Mouse (Mus musculus) kidney, embryonic 15.5 days (tissue): Measurements from ENCODE around the gene Cdk2ap2. TPM values are rescaled to one million over a fixed set of nuclear protein-coding genes. Genes with fewer than 3 reads are reported as not detected.
"Not testable (repeated sequence)": the region's sequence is repeated elsewhere in the genome, so short reads cannot be mapped to it uniquely, and the experiment has no call there.

Source experiments
- ATAC-seq: fragments of 200-750 bp; cut with Nextera tagmentation; replicated peaks from 2 replicates; pipeline ENCODE4 v1.8.0; 2017; ENCODE audit warnings: moderate TSS enrichment; ENCODE audit not compliant: low FRiP score
- H3K27ac ChIP-seq: fragments of 300-500 bp; sonication (generic); 2 replicates; pipeline ENCODE4 v1.5.1; 2015; ENCODE audit warnings: mild to moderate bottlenecking, inconsistent platforms
- H3K27me3 ChIP-seq: fragments of 300-500 bp; sonication (generic); 2 replicates; pipeline ENCODE4 v1.6.1; 2015; ENCODE audit warnings: inconsistent platforms
- H3K36me3 ChIP-seq: fragments of 300-500 bp; sonication (generic); 2 replicates; pipeline ENCODE4 v1.6.1; 2015; ENCODE audit warnings: inconsistent platforms
- H3K4me1 ChIP-seq: fragments of 300-500 bp; sonication (generic); 2 replicates; pipeline ENCODE4 v1.6.1; 2015; ENCODE audit warnings: inconsistent platforms
- H3K4me2 ChIP-seq: fragments of 300-500 bp; sonication (generic); 2 replicates; pipeline ENCODE4 v1.6.1; 2015; ENCODE audit warnings: moderate library complexity, mild to moderate bottlenecking, inconsistent platforms
- H3K4me3 ChIP-seq: fragments of 300-500 bp; sonication (generic); replicated peaks from 2 replicates; pipeline ENCODE4 v1.5.1; 2015; ENCODE audit warnings: mild to moderate bottlenecking, inconsistent platforms
- H3K9ac ChIP-seq: fragments of 300-500 bp; sonication (generic); 2 replicates; pipeline ENCODE4 v1.6.1; 2015; ENCODE audit warnings: mild to moderate bottlenecking, inconsistent platforms
- H3K9me3 ChIP-seq: fragments of 300-500 bp; sonication (generic); replicated peaks from 2 replicates; pipeline ENCODE4 v1.6.1; 2016; ENCODE audit warnings: inconsistent platforms
- WGBS: fragments of 180-500 bp; shearing (Covaris S2); methylation state at CpG from one replicate; pipeline ENCODE4 v1.1.7; 2015; ENCODE audit warnings: mixed read lengths; 5-methylcytosine and 5-hydroxymethylcytosine counted together
- polyA plus RNA-seq: library from polyadenylated mRNA; unstranded; fragments of >200 nt; fragmentation: Nextera tagmentation; extraction: Ambion mirVana; gene quantifications from 2 replicates; pipeline ENCODE4 v1.2.1, GENCODE M21; 2015

The Cdk2ap2 gene
- polyA plus RNA-seq, 1 experiment from 2014 or later: 117 TPM

GRCm38 (mm10) chr19:4057962-4058361 lies 39.0 kb upstream of the Cdk2ap2 start:
- no peak overlapping the region for H3K4me2 ChIP-seq
- H3K4me3 ChIP-seq: no peak overlapping the region
- H3K27ac ChIP-seq: no peak overlapping the region
- no peak overlapping the region for H3K9ac ChIP-seq
- no peaks in the 10 kb centered on the region for H3K36me3 ChIP-seq
- H3K4me1 ChIP-seq: no peaks in the 10 kb centered on the region
- no peaks in the 10 kb centered on the region for H3K9me3 ChIP-seq
- WGBS: 95% methylated on average over 7 of the region's 7 CpGs
- no peak for ATAC-seq
- no peaks in the 10 kb centered on the region for H3K27me3 ChIP-seq

DNA sequence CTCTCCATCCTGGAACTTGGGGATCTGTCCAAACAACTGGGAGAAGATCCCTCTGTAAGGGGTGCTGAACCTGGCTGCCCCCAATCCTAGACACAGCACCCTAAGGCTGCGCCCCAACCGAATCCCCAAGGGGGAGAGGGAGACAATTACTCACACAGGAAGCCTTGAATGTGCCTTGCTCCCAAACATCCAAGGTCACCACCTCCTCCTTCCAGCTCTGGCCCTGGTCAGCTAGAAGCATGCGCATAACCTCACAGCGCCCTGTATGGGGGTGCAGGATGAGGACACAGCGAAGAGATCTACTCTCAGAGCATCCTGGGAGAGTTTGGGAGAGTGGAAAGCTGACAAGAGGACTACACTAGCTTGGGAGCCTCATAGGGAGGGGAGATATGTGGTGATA lies 38.4 kb upstream of the Cdk2ap2 start:
- Histone ChIP-seq H3K4me2 (no peak overlapping the region), H3K27me3 (no peaks in the 10 kb centered on the region), H3K4me1 (no peaks in the 10 kb centered on the region), H3K4me3 (no peak overlapping the region), H3K9ac (no peak overlapping the region), H3K27ac (no peak overlapping the region), H3K36me3 (no peaks in the 10 kb centered on the region), H3K9me3 (no peaks in the 10 kb centered on the region)
- 95% methylated on average over 5 of the region's 5 CpGs for WGBS
- no peak for ATAC-seq

DNA sequence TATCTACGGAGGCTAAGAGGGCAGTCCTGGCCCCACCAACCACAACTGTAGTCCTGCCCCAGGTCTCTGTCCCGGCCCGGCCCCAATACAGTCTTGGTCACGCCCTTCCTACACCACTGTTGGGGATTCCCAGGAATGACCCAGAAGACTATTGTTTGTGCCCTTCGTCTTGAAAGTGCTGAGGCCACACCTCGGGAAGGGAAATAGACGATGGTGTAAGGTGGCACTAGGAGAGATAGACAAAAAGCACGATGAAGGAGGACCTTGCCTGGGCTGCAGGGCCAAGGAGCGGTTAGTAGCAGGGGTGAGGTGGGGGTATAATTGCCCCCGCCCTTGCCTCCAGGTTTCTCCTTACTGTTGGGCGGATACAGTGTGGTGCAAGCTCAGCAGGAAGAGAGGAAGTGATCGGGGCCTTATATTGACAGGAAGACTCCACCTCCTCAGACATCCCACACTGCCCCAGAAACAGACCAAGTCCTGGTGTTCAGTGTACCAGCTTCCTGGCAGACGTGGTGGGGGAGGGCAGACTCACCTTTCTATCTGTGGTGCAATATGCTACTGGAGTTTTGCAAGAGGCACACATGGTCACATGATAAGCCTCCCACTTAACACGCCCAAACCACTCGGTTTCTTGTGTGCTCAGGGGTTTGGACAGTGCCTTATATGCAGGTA lies 37.8 kb upstream of the Cdk2ap2 start, which contains the start of gene Gstp3:
TSS of gene Gstp3 (minus strand) at position 501 of the 672 bp plus-strand sequence.
- Histone ChIP-seq H3K27me3 (no peaks in the 10 kb centered on the region), H3K36me3 (no peaks in the 10 kb centered on the region), H3K4me3 (no peak within 1 kb of the TSS), H3K27ac (no peak within 1 kb of the TSS), H3K4me1 (no peaks in the 10 kb centered on the region), H3K4me2 (no peak within 1 kb of the TSS), H3K9me3 (no peaks in the 10 kb centered on the region), H3K9ac (no peak within 1 kb of the TSS)
- ATAC-seq: 0 out of 2 replicates have a peak, but pooled peaks have one; percentile 33
- WGBS: 78% methylated on average over 15 of the region's 15 CpGs

DNA sequence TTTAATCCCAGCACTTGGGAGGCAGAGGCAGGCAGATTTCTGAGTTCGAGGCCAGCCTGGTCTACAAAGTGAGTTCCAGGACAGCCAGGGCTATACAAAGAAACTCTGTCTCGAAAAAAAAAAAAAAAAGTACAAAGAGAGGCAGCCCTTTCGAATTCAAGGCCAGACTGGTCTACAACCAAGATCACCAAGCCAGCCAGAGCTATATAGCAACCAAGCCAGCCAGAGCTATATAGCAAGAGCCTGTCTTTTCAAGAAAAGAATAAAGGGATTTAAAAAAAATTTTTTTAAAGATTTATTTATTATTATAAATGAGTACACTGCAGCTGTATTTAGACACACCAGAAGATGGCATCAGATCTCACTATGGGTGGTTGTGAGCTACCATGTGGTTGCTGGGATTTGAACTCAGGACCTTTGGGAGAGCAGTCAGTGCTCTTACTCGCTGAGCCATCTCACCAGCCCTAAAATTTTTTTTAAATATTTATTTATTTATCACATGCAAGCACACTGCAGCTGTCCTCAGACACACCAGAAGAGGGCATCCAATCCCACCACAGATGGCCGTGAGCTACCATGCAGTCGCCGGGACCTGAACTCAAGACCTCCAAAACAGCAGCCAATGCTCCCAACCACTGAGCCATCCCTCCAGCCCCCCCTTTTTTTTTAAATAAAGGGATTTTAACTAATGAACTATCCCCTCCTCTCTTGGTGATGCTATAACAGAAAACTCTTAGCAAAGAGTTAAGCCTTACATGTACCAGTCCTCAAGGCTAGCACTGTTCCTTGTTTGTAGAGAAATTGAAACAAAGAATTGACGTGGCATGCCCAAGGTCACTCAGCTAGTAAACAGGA lies 36.7 kb upstream of the Cdk2ap2 start:
- not testable (repeated sequence) for H3K27me3 ChIP-seq, H3K27ac ChIP-seq, H3K4me2 ChIP-seq, H3K4me3 ChIP-seq, H3K36me3 ChIP-seq, H3K9me3 ChIP-seq, H3K9ac ChIP-seq, ATAC-seq, H3K4me1 ChIP-seq
- WGBS: 89% methylated on average over 8 of the region's 8 CpGs

GRCm38 (mm10) chr19:4060899-4061465 lies 36.0 kb upstream of the Cdk2ap2 start:
- no peaks in the 10 kb centered on the region for H3K4me1 ChIP-seq
- H3K27ac ChIP-seq: no peak overlapping the region
- 87% methylated on average over 6 of the region's 6 CpGs for WGBS
- H3K4me3 ChIP-seq: no peak overlapping the region
- ATAC-seq: no peak
- H3K27me3 ChIP-seq: no peaks in the 10 kb centered on the region
- H3K36me3 ChIP-seq: no peaks in the 10 kb centered on the region
- no peak overlapping the region for H3K9ac ChIP-seq
- no peak overlapping the region for H3K4me2 ChIP-seq
- H3K9me3 ChIP-seq: no peaks in the 10 kb centered on the region

DNA sequence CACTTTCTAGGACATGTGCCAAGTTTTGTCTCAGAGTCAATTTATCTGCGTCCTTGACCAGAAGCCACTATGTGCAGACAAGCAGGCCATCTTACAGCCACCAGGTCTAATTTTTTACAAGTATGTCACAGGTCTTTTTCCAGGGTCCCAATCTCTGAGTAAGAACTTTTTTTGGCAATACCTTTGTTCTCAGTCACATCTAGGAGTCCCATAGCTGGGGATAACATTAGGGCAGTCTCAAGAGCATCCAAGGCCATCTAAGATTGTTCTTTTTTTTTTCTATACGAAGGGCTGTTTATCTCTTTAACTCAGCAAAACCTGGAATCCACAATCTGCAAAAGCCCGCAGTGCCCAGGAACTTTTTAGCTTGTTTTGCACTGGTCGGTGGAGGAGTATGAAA lies 33.6 kb upstream of the Cdk2ap2 start:
- H3K4me2 ChIP-seq, ATAC-seq, H3K9me3 ChIP-seq, H3K4me3 ChIP-seq, H3K27me3 ChIP-seq, H3K27ac ChIP-seq, H3K9ac ChIP-seq, H3K36me3 ChIP-seq, H3K4me1 ChIP-seq: not testable (repeated sequence)
- 54% methylated on average over 4 of the region's 4 CpGs for WGBS

DNA sequence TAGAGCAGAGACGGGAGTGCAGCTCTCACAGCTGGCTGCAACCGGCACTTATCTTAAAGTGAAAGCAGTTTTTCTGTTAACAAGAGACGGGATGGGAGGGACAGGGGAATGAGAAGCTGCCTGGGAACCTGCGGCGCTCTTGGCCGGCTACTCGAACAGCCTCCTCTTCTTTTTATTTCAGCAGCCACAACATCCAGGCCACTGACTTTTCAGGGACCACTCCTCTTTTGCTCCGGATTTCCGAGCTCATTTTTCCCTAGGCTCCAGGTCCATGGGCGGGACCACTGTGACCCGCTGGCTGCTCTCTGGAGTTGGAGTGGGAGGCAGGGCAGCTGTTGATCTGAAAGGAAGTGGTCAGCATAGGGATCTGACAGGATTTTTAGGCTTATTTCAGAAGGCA lies 32.5 kb upstream of the Cdk2ap2 start:
- not testable (repeated sequence) for H3K27me3 ChIP-seq, ATAC-seq, H3K27ac ChIP-seq, H3K4me1 ChIP-seq, H3K9ac ChIP-seq, H3K4me3 ChIP-seq, H3K36me3 ChIP-seq, H3K9me3 ChIP-seq
- WGBS: 23% methylated on average over 5 of the region's 11 CpGs
- H3K4me2 ChIP-seq: peak overlapping the region; percentile 28; the same call in 1 of the 2 replicates

- no peak overlapping the region for H3K4me2 ChIP-seq
- H3K27me3 ChIP-seq: no peaks in the 10 kb centered on the region
- H3K27ac ChIP-seq: no peak overlapping the region
- WGBS: 83% methylated on average over 6 of the region's 6 CpGs
- peaks cover 9% of the 10 kb centered on the region for H3K4me1 ChIP-seq
- no peaks in the 10 kb centered on the region for H3K36me3 ChIP-seq
- ATAC-seq: no peak
- H3K4me3 ChIP-seq: no peak overlapping the region
- H3K9me3 ChIP-seq: no peaks in the 10 kb centered on the region
- H3K9ac ChIP-seq: no peak overlapping the region
These were observed 30.7 kb upstream of the Cdk2ap2 start for GRCm38 (mm10) chr19:4066280-4066679.

DNA sequence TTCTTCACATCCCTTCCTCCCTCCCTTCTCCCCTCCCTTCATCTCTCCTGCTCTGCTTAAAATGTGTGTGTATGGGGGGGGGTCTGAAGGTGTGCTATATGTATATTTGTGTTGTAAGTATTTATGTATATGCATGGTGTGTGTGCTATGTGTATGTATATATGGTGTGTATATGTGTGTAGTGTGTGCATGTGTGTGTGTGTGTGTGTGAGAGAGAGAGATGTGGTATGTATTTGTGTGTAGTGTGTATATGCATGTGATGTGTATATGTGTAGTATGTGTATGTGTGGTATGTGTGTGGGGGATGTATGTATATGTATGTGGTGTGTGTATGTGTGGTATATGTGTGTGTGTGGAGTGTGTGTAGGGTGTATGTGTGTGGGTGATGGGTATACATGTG lies 30.1 kb upstream of the Cdk2ap2 start:
- H3K36me3 ChIP-seq: no peaks in the 10 kb centered on the region
- peaks cover 9% of the 10 kb centered on the region for H3K4me1 ChIP-seq
- no peaks in the 10 kb centered on the region for H3K27me3 ChIP-seq
- no peak overlapping the region for H3K4me3 ChIP-seq
- no peak overlapping the region for H3K4me2 ChIP-seq
- H3K27ac ChIP-seq: no peak overlapping the region
- H3K9ac ChIP-seq: no peak overlapping the region
- H3K9me3 ChIP-seq: no peaks in the 10 kb centered on the region
- no peak for ATAC-seq

DNA sequence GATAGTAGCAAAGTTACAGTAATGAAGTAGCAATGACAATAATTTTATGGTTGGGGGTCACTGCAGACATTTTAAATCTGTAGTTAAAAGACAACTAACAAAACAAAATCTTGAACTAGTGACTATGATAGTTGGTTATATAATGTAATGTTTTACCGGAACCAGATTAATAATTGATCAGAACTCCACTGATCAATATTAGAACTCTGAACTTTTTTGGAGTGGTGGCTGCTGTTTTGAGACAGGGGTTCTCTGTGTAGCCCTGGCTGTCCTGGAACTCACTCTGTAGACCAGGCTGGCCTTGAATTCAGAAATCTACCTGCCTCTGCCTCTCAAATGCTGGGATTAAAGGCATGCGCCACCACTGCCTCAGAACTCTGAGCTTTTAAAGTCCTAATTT lies 28.7 kb upstream of the Cdk2ap2 start:
- H3K4me1 ChIP-seq: peaks cover 15% of the 10 kb centered on the region
- not testable (repeated sequence) for H3K4me3 ChIP-seq, H3K27me3 ChIP-seq, H3K9me3 ChIP-seq, H3K4me2 ChIP-seq, H3K36me3 ChIP-seq, H3K9ac ChIP-seq, H3K27ac ChIP-seq, ATAC-seq
- WGBS: 87% methylated on average over 2 of the region's 2 CpGs

DNA sequence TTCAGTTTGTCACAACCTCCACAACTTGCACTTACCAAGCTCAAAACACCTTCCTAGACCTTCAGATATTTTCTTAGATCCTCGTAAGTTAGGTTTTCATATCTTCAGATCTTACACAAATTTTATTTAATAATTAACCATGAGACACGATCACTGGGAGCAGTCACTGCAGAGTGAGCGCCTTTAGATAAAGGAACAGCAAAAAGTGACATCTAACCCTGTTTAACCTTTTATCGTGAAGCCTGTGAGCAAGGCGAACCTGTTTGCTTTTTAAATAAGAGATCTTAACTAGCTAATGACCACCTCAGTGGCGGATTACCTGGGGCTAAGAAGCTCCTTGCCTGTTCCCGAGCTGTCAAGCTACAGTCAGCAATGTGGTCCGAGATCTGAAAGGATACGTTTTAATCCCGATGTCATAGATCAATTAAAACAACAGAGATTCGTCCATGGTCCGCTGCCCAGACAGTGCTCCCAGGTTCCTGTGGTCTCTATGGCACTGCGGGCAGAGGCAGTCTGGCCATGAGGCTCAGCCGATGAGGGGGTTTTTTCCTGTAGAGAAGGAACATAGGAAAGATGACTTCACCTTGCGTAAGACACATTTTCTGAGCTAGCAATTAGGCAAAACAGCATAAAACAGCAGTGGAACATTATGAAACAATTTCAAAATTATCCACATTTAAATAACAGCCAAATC lies 28.1 kb upstream of the Cdk2ap2 start:
- WGBS: 63% methylated on average over 15 of the region's 15 CpGs
- no peak overlapping the region for H3K4me2 ChIP-seq
- no peak for ATAC-seq

DNA sequence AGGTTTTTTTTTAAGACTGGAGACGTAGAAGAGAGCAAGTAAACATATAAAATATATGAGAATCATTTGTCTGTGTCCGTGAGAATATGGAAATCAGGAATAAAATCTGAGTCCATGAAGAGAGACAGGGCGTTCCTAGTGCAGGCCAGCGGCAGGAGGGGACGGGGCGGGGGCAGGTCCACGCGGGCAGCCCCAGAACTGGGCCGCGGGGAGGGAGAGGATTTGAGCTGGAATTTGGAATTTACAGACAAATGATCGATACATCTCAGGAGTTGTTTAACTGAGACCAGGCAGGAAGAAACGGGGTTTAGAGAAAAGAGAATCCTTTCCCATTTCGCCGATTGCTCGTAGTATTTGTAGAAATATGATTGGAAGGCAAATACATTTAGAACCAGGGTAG lies 26.7 kb upstream of the Cdk2ap2 start:
- 76% methylated on average over 15 of the region's 15 CpGs for WGBS
- H3K9ac ChIP-seq: no peak overlapping the region
- no peaks in the 10 kb centered on the region for H3K36me3 ChIP-seq
- H3K4me2 ChIP-seq: no peak overlapping the region
- ATAC-seq: no peak
- H3K4me3 ChIP-seq: no peak overlapping the region
- no peak overlapping the region for H3K27ac ChIP-seq
- H3K9me3 ChIP-seq: no peaks in the 10 kb centered on the region
- peaks cover 15% of the 10 kb centered on the region for H3K4me1 ChIP-seq
- H3K27me3 ChIP-seq: no peaks in the 10 kb centered on the region

More for the DNA sequence above, 28.1 kb upstream of the Cdk2ap2 start:
- Histone ChIP-seq H3K36me3 (no peaks in the 10 kb centered on the region), H3K9ac (no peak overlapping the region), H3K4me1 (peaks cover 15% of the 10 kb centered on the region), H3K9me3 (no peaks in the 10 kb centered on the region), H3K27ac (no peak overlapping the region), H3K27me3 (no peaks in the 10 kb centered on the region), H3K4me3 (no peak overlapping the region)
